Mouse (Mus musculus) MEL (cell line): Measurements from ENCODE around the gene Zfp871. TPM values are rescaled to one million over a fixed set of nuclear protein-coding genes. Genes with fewer than 3 reads are reported as not detected.

Experiments used
- DNase-seq: peaks from one replicate; pipeline ENCODE4 v3.0.0; 2011; ENCODE audit warnings: low read depth, low spot score
- H3K27ac ChIP-seq: 2 replicates; pipeline ENCODE4 v1.5.1; 2012; ENCODE audit warnings: low read depth, mild to moderate bottlenecking, control low read depth, low read length, moderate library complexity; ENCODE audit not compliant: control insufficient read depth
- H3K27me3 ChIP-seq, 2 experiments: fragments of 150-350 bp in 1 of 2; sonication (generic) in 1 of 2; 2 replicates each; pipeline ENCODE4 v1.6.1; 2012; ENCODE audit warnings: low read length in 2 of 2, mild to moderate bottlenecking in 2 of 2, improper control_type of control experiment in 1 of 2, moderate library complexity in 1 of 2; ENCODE audit not compliant: insufficient read depth in 2 of 2, control insufficient read depth in 1 of 2
- H3K36me3 ChIP-seq, 2 experiments: 2 replicates each; pipeline ENCODE4 v1.6.1; 2012 to 2014; ENCODE audit warnings: low read length in 2 of 2, improper control_type of control experiment in 1 of 2, inconsistent platforms in 1 of 2, mild to moderate bottlenecking in 1 of 2; ENCODE audit not compliant: insufficient read depth in 2 of 2, control insufficient read depth in 1 of 2
- H3K4me1 ChIP-seq, 2 experiments: fragments of 150-350 bp in 1 of 2; sonication (generic) in 1 of 2; 2 replicates each; pipeline ENCODE4 v1.6.1; 2012; ENCODE audit warnings: low read length in 2 of 2, improper control_type of control experiment in 1 of 2, mild to moderate bottlenecking in 1 of 2; ENCODE audit not compliant: insufficient read depth in 2 of 2, control insufficient read depth in 1 of 2
- H3K4me3 ChIP-seq, 2 experiments: fragments of 150-350 bp in 1 of 2; sonication (generic) in 1 of 2; 2 replicates each; pipeline ENCODE4 v1.5.1; 2012; ENCODE audit warnings: low read depth in 2 of 2, low read length in 2 of 2, mild to moderate bottlenecking in 2 of 2, moderate library complexity in 2 of 2, control low read depth in 1 of 2, improper control_type of control experiment in 1 of 2; ENCODE audit not compliant: control insufficient read depth in 1 of 2, insufficient read depth in 1 of 2
- H3K79me2 ChIP-seq: 2 replicates; pipeline ENCODE4 v1.6.1; 2012; ENCODE audit warnings: mild to moderate bottlenecking, low read length, moderate library complexity; ENCODE audit not compliant: control insufficient read depth, poor library complexity, insufficient read depth
- H3K9ac ChIP-seq: 2 replicates; pipeline ENCODE4 v1.6.1; 2012; ENCODE audit warnings: low read depth, mild to moderate bottlenecking, control low read depth, low read length, moderate library complexity; ENCODE audit not compliant: control insufficient read depth, poor library complexity, severe bottlenecking
- H3K9me3 ChIP-seq: fragments of 150-350 bp; sonication (generic); replicated peaks from 2 replicates; pipeline ENCODE4 v1.6.1; 2012; ENCODE audit warnings: mild to moderate bottlenecking, low read length, improper control_type of control experiment, moderate library complexity; ENCODE audit not compliant: insufficient read depth
- CHD2 ChIP-seq: IDR thresholded peaks from 2 replicates; pipeline ENCODE4 v1.6.1; 2011; ENCODE audit warnings: low read length, improper control_type of control experiment
- CTCF ChIP-seq, 3 experiments: IDR thresholded peaks in 2 of 3; conservative IDR thresholded peaks in 1 of 3; 2 replicates each; pipeline ENCODE4 v1.5.1; 2011 to 2012; ENCODE audit warnings: low read length in 3 of 3, low read depth in 2 of 3, mild to moderate bottlenecking in 2 of 3, improper control_type of control experiment in 1 of 3, inconsistent platforms in 1 of 3, mixed read lengths in 1 of 3, moderate library complexity in 1 of 3; ENCODE audit not compliant: control insufficient read depth in 1 of 3, insufficient read depth in 1 of 3, poor library complexity in 1 of 3, severe bottlenecking in 1 of 3
- EP300 ChIP-seq, 2 experiments: IDR thresholded peaks; 2 replicates each; pipeline ENCODE4 v1.6.1; 2011; ENCODE audit warnings: improper control_type of control experiment in 2 of 2, low read length in 2 of 2, low read depth in 1 of 2, mild to moderate bottlenecking in 1 of 2
- GABPA ChIP-seq: IDR thresholded peaks from 2 replicates; pipeline ENCODE4 v1.6.1; 2012; ENCODE audit warnings: low read depth, mild to moderate bottlenecking, inconsistent platforms, low read length, improper control_type of control experiment, moderate library complexity
- JUND ChIP-seq: IDR thresholded peaks from 2 replicates; pipeline ENCODE4 v1.6.1; 2011; ENCODE audit warnings: low read depth, mild to moderate bottlenecking, improper control_type of control experiment, low read length
- MAFK ChIP-seq: IDR thresholded peaks from 2 replicates; pipeline ENCODE4 v1.6.1; 2011; ENCODE audit warnings: low read depth, mild to moderate bottlenecking, low read length, improper control_type of control experiment, borderline replicate concordance
- MAX ChIP-seq: IDR thresholded peaks from 2 replicates; pipeline ENCODE4 v1.6.1; 2011; ENCODE audit warnings: low read length, improper control_type of control experiment
- MAZ ChIP-seq: IDR thresholded peaks from 2 replicates; pipeline ENCODE4 v1.6.1; 2012; ENCODE audit warnings: low read depth, mild to moderate bottlenecking, inconsistent platforms, low read length, improper control_type of control experiment
- MXI1 ChIP-seq: IDR thresholded peaks from 2 replicates; pipeline ENCODE4 v1.6.1; 2011; ENCODE audit warnings: mild to moderate bottlenecking, low read depth, low read length, improper control_type of control experiment
- MYB ChIP-seq: IDR thresholded peaks from 2 replicates; pipeline ENCODE4 v1.6.1; 2011; ENCODE audit warnings: mild to moderate bottlenecking, low read depth, low read length, improper control_type of control experiment
- NRF1 ChIP-seq: IDR thresholded peaks from 2 replicates; pipeline ENCODE4 v1.6.1; 2014; ENCODE audit warnings: low read depth, mild to moderate bottlenecking, inconsistent platforms, low read length, improper control_type of control experiment, moderate library complexity; ENCODE audit not compliant: poor library complexity, insufficient read depth, severe bottlenecking
- POLR2AphosphoS2 ChIP-seq: IDR thresholded peaks from 2 replicates; pipeline ENCODE4 v1.6.1; 2011; ENCODE audit warnings: low read length, improper control_type of control experiment
- POLR2AphosphoS5 ChIP-seq: IDR thresholded peaks from 2 replicates; pipeline ENCODE4 v1.6.1; 2012; ENCODE audit warnings: low read depth, borderline replicate concordance, mild to moderate bottlenecking, inconsistent platforms, low read length, moderate library complexity, mixed read lengths
- RAD21 ChIP-seq: IDR thresholded peaks from 2 replicates; pipeline ENCODE4 v1.6.1; 2011; ENCODE audit warnings: mild to moderate bottlenecking, low read depth, low read length, improper control_type of control experiment
- RCOR1 ChIP-seq: IDR thresholded peaks from 2 replicates; pipeline ENCODE4 v1.6.1; 2012; ENCODE audit warnings: low read depth, mild to moderate bottlenecking, inconsistent platforms, low read length, improper control_type of control experiment
- SIN3A ChIP-seq: IDR thresholded peaks from 2 replicates; pipeline ENCODE4 v1.6.1; 2012; ENCODE audit warnings: low read length, improper control_type of control experiment, inconsistent platforms
- TAL1 ChIP-seq: IDR thresholded peaks from 2 replicates; pipeline ENCODE4 v1.6.1; 2012; ENCODE audit warnings: mild to moderate bottlenecking, inconsistent platforms, low read length, moderate library complexity, mixed read lengths
- TCF12 ChIP-seq: IDR thresholded peaks from 2 replicates; pipeline ENCODE4 v1.6.1; 2014; ENCODE audit warnings: low read depth, mild to moderate bottlenecking, inconsistent platforms, low read length, improper control_type of control experiment, moderate library complexity
- USF1 ChIP-seq: IDR thresholded peaks from 2 replicates; pipeline ENCODE4 v1.6.1; 2014; ENCODE audit warnings: low read depth, mild to moderate bottlenecking, inconsistent platforms, low read length, improper control_type of control experiment, moderate library complexity
- ZMIZ1 ChIP-seq: IDR thresholded peaks from 2 replicates; pipeline ENCODE4 v1.6.1; 2012; ENCODE audit warnings: low read depth, mild to moderate bottlenecking, inconsistent platforms, low read length, improper control_type of control experiment, moderate library complexity
- ZNF384 ChIP-seq: IDR thresholded peaks from 2 replicates; pipeline ENCODE4 v1.6.1; 2012; ENCODE audit warnings: low read depth, mild to moderate bottlenecking, inconsistent platforms, low read length, improper control_type of control experiment
- polyA plus RNA-seq, 2 experiments: library from polyadenylated mRNA; stranded (reverse) in 1 of 2; unstranded in 1 of 2; fragments of >175 nt in 1 of 2; fragments of >200 nt in 1 of 2; gene quantifications; 2 replicates each; pipeline versions ENCODE4 v1.2.1 to v1.2.4; 2012; ENCODE audit warnings: low replicate concordance in 2 of 2, low read depth in 1 of 2; ENCODE audit not compliant: insufficient read length in 2 of 2, insufficient read depth in 1 of 2, missing spikeins in 1 of 2
- total RNA-seq: library from RNA; depleted of rRNA; stranded (reverse); fragments of 300-350 nt; gene quantifications from 2 replicates; pipeline ENCODE4 v1.2.3, GENCODE M21; 2012

Gene Zfp871
- total and polyA plus RNA-seq, 3 experiments = 8.8 to 16.9 (median 12.2) TPM

GRCm38 (mm10) chr17:32771213-32771612 is 16.9 kb downstream of the Zfp871 start:
- Histone ChIP-seq H3K9ac (no peak overlapping the region), H3K27ac (no peak overlapping the region)
- no peak for TF ChIP-seq CHD2
- peak in 1 of 3 experiments; percentile 30; a peak in 3 of 6 replicates for TF ChIP-seq CTCF (IDR thresholded peaks at IDR 0.05 in 2 of 3, conservative IDR thresholded peaks at IDR 0.05 in 1 of 3; ENCODE audit: control insufficient read depth in 1 of 3, insufficient read depth in 1 of 3, low read depth in 2 of 3, low read length in 3 of 3, poor library complexity in 1 of 3, severe bottlenecking in 1 of 3)
- no peak for TF ChIP-seq EP300 (IDR thresholded peaks at IDR 0.05; ENCODE audit: low read depth in 1 of 2, low read length in 2 of 2)
- no peak for TF ChIP-seq POLR2AphosphoS2
- TF ChIP-seq, all 39 proteins: peak for 1
- peaks cover 2 to 33% of the 10 kb centered on the region in 2 experiments; a peak in 3 of 4 replicates for H3K36me3 ChIP-seq
- H3K27me3 ChIP-seq = no peaks in the 10 kb centered on the region
- H3K79me2 ChIP-seq = peaks cover 6% of the 10 kb centered on the region; the same call in 1 of the 2 replicates
- H3K9me3 ChIP-seq = no peaks in the 10 kb centered on the region
- H3K4me3 ChIP-seq = no peak overlapping the region
- DNase-seq = no peak
- no peaks in the 10 kb centered on the region for H3K4me1 ChIP-seq

GRCm38 (mm10) chr17:32766422-32766821 is 21.7 kb downstream of the Zfp871 start:
- Histone ChIP-seq H3K4me1 (no peaks in the 10 kb centered on the region), H3K9me3 (no peaks in the 10 kb centered on the region), H3K4me3 (no peak overlapping the region), H3K36me3 (peaks cover 0 to 16% of the 10 kb centered on the region in 2 experiments; a peak in 2 of 4 replicates), H3K79me2 (peaks cover 3% of the 10 kb centered on the region; the same call in 1 of the 2 replicates), H3K27me3 (no peaks in the 10 kb centered on the region), H3K27ac (no peak overlapping the region), H3K9ac (no peak overlapping the region)
- TF ChIP-seq MYB (no peak), JUND (no peak), TAL1 (no peak), SIN3A (no peak), ZNF384 (no peak), TCF12 (no peak), USF1 (no peak), MAFK (no peak), MXI1 (no peak), RAD21 (no peak), NRF1 (no peak), CHD2 (no peak), MAZ (no peak), EP300 (IDR thresholded peaks at IDR 0.05; ENCODE audit: low read depth in 1 of 2, low read length in 2 of 2) (no peak), ZMIZ1 (no peak), RCOR1 (no peak), POLR2AphosphoS5 (no peak), GABPA (no peak), MAX (no peak), POLR2AphosphoS2 (no peak)
- DNase-seq = no peak
